Mouse (Mus musculus): ENCODE results near the gene Myo16.

Myo16 gene

DNA sequence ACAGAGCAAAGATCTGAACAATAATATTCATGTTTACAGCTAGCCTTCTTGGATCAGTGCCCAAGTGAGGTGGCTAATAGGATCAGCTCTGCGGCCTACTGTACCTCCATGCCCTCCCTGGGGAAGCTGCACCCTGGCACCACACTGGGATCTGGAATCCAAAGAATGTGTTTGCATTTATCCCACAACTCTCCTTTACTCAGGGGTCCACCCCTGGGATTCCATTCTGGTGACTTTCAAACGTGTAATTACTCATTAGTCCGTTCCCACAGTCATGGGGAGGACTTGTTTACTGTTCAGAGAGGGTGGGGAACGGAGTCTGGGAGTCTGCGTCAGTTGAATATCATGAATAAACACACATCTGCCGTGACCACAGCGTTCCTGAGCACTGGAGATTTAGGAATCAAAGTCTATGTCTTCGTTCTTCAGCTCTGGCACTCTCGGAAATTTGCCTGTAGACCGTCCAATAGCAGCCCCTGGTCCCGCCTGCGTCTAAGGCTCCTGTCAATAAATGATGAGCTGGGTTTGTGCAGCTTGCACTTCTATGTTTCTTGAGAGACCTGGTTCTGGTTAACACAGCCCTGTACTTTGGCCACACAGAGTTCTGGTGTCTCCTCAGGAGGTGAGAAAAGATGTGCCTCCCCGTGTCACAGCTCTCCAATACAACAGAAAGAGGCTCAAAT lies 511.3 kb downstream of the Myo16 start:
- ChIA-PET CTCF (interaction anchor here in 1 of 4 experiments (0.5 kb wide), 1 partner anchor 990 kb away, joined by 3 read pairs; no protein-coding TSS in a partner anchor), POLR2A (interaction anchor here in 2 of 4 experiments (0.8 to 1.6 kb wide), 4 partner anchors 13 to 260 kb away, joined by 3 to 10 read pairs (median 4); no protein-coding TSS in a partner anchor)

DNA sequence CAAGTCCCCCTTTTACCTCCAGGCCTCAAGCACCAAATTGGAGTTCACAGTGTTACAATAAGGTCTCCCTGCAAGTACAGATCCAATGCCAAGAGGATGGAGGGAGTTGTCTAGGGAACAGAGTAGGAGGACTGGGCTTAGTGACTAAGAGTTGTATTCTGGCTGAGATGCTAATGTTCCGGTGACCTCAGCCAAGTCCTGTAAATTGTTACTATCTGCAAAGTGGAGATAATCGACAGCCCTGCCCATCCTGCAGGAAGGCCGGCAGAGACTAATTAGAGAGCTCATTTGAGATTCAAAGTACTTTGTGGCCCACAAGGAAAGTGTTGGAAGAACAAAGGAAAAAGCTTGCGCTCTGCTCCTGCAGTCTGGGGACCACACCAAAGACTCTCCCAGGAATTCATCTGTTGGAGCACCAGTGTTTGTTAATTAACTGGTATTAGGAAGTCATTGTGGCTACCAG lies 512.1 kb downstream of the Myo16 start:
- ChIA-PET CTCF (interaction anchor here in 1 of 4 experiments (0.6 kb wide), 1 partner anchor 531 kb away, joined by 4 read pairs; no protein-coding TSS in a partner anchor), POLR2A (interaction anchor here in 1 of 4 experiments (0.8 kb wide), 1 partner anchor 66 kb away, joined by 3 read pairs; no protein-coding TSS in a partner anchor)

DNA sequence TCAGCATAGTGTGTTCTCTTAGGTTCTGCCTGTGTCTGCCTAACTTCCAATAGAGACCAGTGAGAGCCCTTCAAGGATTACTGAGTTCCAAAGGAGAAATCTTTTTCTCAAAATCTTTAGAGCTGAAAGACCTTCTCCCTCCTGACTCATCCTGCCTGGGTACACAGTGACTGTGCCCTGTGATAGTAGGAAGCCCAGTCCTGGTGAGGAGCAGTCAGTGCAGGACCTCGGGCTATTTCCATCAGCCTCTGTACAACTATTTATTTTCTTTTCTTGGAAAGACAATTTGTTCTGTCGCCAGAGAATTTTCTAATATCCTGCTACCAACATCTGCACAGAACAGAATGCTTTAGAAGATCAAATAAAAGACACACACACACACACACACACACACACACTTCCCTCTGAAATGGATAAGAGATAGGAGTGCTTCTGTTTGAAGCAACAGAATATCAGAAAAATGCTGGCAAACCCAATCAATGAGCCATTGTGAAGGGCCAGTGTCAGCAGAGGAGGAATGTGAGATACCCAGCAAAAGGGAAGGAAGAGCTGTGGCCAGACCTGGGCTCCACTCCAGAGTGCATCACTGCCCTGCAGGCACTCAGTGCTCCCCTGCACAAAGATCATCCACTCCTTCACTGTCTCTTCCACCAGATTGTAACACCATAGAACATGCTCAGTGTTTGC lies 518.3 kb downstream of the Myo16 start:
- CTCF ChIA-PET, result no interaction called here
- POLR2A ChIA-PET, result interaction anchor here in 1 of 4 experiments (0.8 kb wide), 1 partner anchor 335 kb away, joined by 3 read pairs; no protein-coding TSS in a partner anchor

DNA sequence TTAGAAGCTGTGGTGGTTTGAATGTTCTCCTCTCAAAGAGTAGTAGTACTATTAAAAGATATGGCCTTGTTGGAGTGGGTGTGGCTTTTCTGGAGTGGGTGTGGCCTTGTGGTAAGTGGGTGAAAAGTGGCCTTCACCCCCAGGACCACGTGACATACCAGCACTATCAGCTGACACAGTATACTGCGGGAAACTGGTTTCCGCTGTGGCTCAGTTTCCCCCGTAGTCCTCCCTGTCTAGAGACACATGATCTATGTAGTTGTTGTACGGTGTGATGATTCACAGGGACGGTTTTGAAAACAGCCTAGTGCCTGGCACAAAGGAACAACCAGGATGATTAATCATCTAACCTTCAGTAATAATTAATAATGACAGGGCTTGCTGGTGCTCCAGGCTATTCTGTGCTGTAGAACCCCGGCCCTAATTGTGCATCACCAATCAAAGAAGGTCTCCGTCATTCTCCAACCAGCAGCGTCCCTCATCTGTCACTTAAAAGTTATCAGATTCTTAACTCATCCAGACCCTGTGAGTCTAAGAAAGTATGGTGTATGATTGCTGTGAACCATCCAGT lies 524.2 kb downstream of the Myo16 start:
- POLR2A ChIA-PET, result no interaction called here
- CTCF ChIA-PET, result interaction anchor here in 1 of 4 experiments (0.6 kb wide), 1 partner anchor 10 kb away, joined by 6 read pairs; no protein-coding TSS in a partner anchor

DNA sequence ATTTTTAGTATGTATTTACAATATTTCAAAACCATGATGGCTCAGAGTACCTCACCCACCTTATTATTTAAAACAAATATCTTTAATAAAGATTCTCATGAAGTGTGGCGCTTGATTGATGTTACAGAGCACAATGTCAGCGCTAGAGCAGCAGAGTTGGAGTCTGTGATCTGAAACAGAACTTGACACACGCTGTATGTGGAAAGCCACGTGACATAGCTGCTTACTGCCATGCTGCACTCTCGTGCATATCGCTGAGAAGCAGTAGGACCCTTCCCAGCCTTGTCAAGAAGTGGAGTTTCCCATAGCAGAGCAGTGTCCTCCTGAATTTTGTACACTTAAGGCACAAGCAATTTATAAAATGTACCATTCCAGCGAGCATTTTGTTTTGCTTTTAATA lies 528.2 kb downstream of the Myo16 start:
- POLR2A ChIA-PET, result no interaction called here
- CTCF ChIA-PET, result no interaction called here

DNA sequence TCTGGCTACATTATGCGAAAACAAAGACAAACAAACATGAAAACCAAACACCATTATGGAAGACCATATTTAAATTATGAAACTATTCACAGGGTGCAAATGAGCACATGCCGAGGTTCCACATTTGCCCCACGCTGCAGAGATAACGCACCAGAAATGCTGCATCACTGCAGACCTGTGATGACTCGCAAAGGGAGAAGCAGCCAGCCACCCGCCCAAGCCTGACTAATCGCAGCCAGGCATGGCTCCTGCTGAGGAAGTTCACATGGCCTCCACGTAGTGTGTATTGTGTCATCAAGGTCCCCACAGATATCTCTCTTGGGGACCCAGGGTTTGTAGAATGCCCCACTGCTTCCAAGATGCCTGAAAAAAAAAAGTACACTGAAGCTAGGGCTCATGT lies 529.4 kb downstream of the Myo16 start:
- ChIA-PET CTCF (no interaction called here), POLR2A (no interaction called here)

All from embryonic stem cell, embryonic (primary cell).